Mouse (Mus musculus) heart, postnatal 36 days (tissue): ENCODE data around the gene Ube2r2. TPM values are rescaled to one million over a fixed set of nuclear protein-coding genes. Genes with fewer than 3 reads are reported as not detected.

ENCODE experiments used
- DNase-seq, 2 experiments: peaks; one replicate each; pipeline ENCODE4 v3.0.0; 2021 to 2022
- intact Hi-C: fragments of 180-260 bp; cut with DNase I; formaldehyde crosslinking; loops from one replicate; pipeline ENCODE4 v1.15.1; 2025
- total RNA-seq, 2 experiments: library from RNA; stranded (reverse); gene quantifications; 2 replicates each; pipeline ENCODE4 v1.2.3; 2021

Gene Ube2r2
- total RNA-seq, 2 experiments from 2014 or later, result 136 to 137 TPM

GRCm38 (mm10) chr4:41115793-41116192, 19.8 kb upstream of the Ube2r2 start:
- intact Hi-C loops, result no loop called here

DNA sequence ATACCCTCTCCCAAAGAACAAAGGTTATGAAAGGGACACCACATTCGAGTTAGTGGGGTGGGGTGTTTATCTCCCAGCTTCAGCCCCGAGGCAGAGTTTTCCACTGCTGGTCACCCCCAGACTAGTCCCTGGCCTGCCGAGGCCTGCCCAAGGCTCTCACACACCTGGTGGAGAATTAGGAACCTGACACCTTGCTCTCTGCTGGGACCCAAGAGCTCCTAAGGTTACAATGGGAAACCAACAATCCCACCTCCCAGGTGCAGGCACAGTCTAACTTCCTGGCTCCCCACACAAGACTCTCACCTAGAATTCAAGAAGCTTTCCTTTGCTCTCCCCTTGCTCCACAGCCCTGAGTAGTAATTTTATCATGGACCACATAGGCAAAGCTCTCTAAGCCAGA, 18.7 kb upstream of the Ube2r2 start:
- intact Hi-C loops, result no loop called here

More at GRCm38 (mm10) chr4:41115793-41116192, 19.8 kb upstream of the Ube2r2 start:
- no peak for DNase-seq

GRCm38 (mm10) chr4:41118706-41119292, 16.7 kb upstream of the Ube2r2 start:
- peak; percentile 58 to 76 for DNase-seq
- intact Hi-C loops, result loop anchor here (1.0 kb wide), 1 partner anchor 68 kb away; no protein-coding TSS in a partner anchor

More for the DNA sequence above, 18.7 kb upstream of the Ube2r2 start:
- DNase-seq, result no peak

- intact Hi-C loops, result no loop called here
- peak; percentile 94 for DNase-seq
Observed at GRCm38 (mm10) chr4:41124180-41124951, 11.2 kb upstream of the Ube2r2 start, which contains the start of gene Nol6. Gene Nol6 (minus strand): TSS chr4:41124455.

DNA sequence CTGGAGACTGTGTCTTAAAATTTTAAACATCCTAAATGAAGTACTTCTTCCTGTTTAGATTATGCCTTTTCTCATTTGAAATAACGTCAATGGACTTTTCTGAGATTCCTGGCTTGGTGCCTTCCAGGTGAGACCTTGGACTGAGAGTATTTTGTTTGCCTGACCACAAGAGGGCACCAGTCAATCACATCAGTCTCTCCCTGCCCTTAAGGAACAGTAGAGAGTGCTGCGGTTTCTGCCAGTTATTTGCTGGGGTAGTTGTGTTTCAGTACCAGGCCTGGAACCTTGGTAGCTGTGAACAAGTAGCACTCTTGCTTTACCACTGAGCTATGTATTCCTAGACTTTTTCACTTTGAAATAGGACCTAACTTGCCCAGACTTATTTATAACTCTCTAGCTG, 6.1 kb upstream of the Ube2r2 start:
- peak; percentile 65 to 68 for DNase-seq
- intact Hi-C loops, result loop anchor here (1.0 to 5.0 kb wide), 3 partner anchors 37 to 263 kb away; no protein-coding TSS in a partner anchor

DNA sequence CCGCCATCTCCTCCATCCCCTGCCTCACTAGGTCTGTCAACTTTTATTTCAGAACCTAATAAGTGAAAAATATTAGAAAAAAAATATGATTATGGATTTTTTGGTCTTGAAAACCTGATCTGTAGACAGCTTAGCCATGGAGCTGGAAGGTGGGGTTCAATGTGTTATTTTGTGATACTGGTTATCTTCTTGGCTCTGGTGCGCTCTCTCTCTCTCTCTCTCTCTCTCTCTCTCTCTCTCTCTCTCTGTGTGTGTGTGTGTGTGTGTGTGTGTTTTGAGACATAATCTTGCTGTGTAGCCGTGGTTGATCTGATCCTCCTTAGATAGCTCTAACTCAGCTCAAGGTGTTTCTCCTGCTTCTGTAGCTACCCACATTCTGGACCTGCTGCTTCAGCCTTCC, 5.7 kb upstream of the Ube2r2 start:
- intact Hi-C loops, result loop anchor here (1.0 to 5.0 kb wide), 3 partner anchors 36 to 262 kb away; no protein-coding TSS in a partner anchor
- DNase-seq, result no peak

DNA sequence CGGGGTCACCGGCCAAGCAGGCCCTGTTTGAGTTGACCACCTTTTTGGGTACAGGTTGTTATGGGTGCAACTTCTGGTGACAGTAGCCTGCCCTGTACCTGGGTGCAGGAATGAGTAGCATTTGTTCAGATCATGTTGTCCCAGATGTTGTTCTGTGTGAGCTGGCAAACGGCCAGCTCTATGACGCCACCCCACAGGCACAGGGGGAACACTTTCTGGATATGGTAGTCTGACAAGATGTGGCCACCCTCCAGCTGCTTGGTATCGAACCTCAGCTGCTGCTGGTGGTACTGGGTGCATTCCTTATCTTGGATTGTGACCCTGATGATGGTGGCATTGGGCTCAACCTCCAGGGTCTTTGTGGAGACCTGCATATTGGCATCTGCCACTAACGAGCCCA, 3.1 kb upstream of the Ube2r2 start:
- intact Hi-C loops, result no loop called here
- DNase-seq, result no peak

GRCm38 (mm10) chr4:41133529-41134291, 1.8 kb upstream of the Ube2r2 start:
- DNase-seq, result no peak
- intact Hi-C loops, result no loop called here

- intact Hi-C loops, result loop anchor here (5.0 kb wide), 1 partner anchor 137 kb away; no protein-coding TSS in a partner anchor
Observed at GRCm38 (mm10) chr4:41134935-41135710, 420 bp upstream of the Ube2r2 start.

DNA sequence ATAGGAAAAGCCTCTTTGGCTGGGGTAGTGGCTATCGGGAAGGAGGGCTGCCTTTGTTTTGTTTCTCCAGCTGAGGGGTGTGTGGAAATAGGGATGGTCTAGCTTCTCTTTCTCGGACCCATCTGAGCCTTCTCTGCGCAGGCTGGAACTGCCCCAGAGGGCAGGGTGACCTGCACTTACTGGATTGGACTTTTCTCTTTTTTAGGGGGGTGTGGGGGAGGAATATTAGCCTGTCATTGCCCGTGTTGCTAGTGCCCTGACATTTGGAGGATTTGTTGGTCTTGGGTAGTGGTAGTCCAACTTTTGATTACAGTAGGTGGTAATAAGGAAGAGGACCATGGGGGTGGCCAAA, 887 bp downstream of the Ube2r2 start:
- intact Hi-C loops, result loop anchor here (5.0 kb wide), 1 partner anchor 136 kb away; no protein-coding TSS in a partner anchor
- peak in 1 of 2 experiments; percentile 56 for DNase-seq

More at GRCm38 (mm10) chr4:41134935-41135710, 420 bp upstream of the Ube2r2 start:
- peak; percentile 78 to 85 for DNase-seq

DNA sequence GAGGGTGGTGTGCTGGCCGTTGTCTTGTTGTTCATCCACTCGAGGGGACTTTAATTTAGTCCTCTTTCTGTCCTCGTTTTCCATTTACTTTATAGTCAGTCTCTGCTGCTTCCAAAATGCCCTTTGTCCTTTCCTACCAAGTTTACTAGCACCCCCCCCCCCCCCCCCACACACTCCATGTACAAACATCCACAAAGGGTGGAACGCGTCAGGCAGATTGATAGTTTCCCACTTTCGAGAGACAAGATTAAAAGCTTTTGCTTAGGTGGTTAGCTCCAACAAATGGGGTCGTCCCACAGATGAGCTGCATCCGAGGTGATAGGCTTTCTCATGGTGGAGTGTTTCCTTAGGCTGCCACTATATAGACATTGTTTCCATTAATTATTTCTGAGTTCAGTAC, 1.3 kb downstream of the Ube2r2 start:
- intact Hi-C loops, result loop anchor here (5.0 kb wide), 1 partner anchor 135 kb away; no protein-coding TSS in a partner anchor
- DNase-seq, result no peak

DNA sequence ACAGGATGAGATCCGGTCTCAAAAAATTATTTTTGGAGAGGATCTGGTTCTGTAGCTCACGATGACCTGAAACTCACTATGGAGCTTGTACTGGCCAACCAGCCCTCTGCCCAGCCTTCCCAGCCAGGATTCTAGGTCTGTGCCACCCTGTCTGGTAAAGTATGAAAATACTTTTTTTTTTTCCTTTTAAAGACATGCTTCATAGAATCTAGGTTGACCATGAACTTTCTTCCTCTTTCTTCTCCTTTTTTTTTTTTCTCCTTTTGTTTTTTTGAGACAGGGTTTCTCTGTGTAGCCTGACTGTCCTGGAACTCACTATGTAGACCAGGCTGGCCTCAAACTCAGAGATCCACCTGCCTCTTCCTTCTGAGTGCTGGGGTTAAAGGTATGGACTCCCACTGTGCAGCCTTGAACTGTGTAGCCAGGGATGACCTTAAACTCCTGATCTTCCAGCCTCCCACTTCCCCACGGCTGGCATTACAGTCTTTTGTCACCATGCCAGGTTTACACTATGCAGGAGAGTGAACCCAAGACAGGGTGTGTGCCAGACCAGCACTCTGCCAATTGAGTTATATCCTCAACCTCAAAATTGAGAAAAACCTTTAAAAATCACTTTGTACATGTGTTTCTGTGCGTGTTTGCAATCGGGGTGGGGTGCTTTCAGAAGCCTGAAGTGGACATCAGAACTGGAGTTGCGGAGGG, 4.8 kb downstream of the Ube2r2 start:
- intact Hi-C loops, result no loop called here
- no peak for DNase-seq

DNA sequence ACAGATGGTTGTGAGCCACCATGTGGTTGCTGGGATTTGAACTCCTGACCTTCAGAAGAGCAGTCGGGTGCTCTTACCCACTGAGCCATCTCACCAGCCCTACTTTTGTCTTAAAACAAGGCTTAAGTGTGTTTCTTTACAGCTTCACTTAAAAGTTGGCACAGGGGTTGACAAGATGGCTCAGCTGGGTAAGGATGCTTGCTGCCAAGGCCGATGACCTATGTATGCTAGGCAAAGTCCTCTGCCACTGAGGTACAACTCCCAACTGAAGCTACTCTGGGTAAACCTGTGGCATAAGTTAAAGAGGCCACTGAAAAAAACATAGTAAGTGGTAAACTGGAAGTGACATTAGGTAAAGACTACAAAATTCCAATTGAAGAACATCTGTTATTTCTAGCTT, 7.1 kb downstream of the Ube2r2 start:
- intact Hi-C loops, result no loop called here
- DNase-seq, result no peak

DNA sequence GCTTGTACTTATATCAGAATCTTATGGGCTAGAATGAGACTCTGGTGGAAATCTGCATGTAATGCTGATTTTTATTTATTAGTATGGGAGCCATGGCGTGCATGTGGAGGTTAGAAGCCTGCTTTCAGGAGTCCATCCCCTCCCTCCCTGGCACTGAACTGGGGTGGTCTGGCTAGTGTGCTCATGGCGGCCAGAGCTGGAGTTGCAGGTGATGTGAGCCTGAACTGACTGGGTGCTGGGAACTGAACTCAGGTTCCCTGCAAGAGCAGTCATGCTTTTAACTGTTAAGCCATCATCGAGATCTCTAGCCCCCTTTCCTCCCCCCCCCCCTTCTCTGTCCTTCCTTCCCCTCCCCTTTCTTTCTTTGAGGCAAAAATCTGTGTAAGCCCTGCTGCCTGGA, 14.3 kb downstream of the Ube2r2 start:
- DNase-seq, result no peak
- intact Hi-C loops, result no loop called here

- intact Hi-C loops, result no loop called here
- DNase-seq, result no peak
Observed at GRCm38 (mm10) chr4:41151186-41151585, 15.6 kb downstream of the Ube2r2 start.

DNA sequence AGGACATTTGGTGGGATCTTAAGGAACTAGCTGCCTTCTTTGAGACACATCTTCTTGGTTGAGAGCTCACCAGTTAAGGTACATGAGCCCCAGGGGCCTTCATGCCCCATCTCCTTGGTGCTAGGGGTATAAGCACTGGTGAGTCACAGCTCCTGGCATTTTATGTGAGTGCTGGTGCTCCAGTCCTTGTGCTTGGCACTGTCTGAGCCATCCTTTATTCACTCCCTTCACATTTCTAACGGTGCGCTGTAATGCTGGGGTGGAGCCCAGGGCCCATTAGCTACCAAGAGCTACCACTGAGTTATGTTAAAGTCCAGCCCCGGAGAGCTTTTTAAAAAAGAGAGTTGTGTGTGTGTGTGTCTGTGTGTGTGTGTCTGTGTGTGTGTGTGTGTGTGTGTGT, 17.6 kb downstream of the Ube2r2 start:
- intact Hi-C loops, result no loop called here
- no peak for DNase-seq

GRCm38 (mm10) chr4:41156961-41157360, 21.4 kb downstream of the Ube2r2 start:
- no peak for DNase-seq
- intact Hi-C loops, result no loop called here

DNA sequence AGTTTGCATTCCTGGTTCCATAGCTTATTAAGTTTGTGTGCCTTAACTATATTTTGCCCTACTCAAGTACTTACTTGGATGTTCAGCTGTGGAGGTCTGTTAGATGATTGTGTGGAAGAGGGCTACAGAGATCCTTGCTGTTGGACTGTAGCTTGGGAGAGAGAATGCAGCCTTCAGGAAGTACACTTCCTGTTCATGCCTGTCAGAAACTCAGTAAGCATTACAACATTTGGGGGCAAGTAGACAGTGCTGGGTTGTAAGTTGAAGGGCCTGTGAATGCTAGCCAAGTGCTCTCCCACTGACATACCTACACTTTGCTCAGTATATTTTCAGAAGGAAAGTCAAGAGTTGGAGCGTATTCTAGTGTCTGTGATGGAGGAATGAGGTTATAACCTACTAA, 22.7 kb downstream of the Ube2r2 start:
- intact Hi-C loops, result no loop called here
- no peak for DNase-seq

GRCm38 (mm10) chr4:41161232-41161631, 25.7 kb downstream of the Ube2r2 start:
- DNase-seq, result no peak
- intact Hi-C loops, result no loop called here

GRCm38 (mm10) chr4:41164974-41165373, 29.4 kb downstream of the Ube2r2 start:
- intact Hi-C loops, result no loop called here
- DNase-seq, result no peak
